Mouse (Mus musculus): Measurements from ENCODE around the gene 1700023F06Rik. TPM values are rescaled to one million over a fixed set of nuclear protein-coding genes. Genes with fewer than 3 reads are reported as not detected.

The 1700023F06Rik gene
- polyA plus RNA-seq, 1 experiment from 2014 or later: not detected

- ATAC-seq (ENCODE audit: insufficient number of reproducible peaks, low FRiP score): no peak
- Histone ChIP-seq H3K27ac (ENCODE audit: poor library complexity, severe bottlenecking) (no peak overlapping the region), H3K4me2 (no peak overlapping the region), H3K4me3 (no peak overlapping the region), H3K36me3 (no peaks in the 10 kb centered on the region), H3K27me3 (replicated peaks) (peaks cover 49% of the 10 kb centered on the region), H3K9me3 (replicated peaks) (no peaks in the 10 kb centered on the region), H3K9ac (no peak overlapping the region), H3K4me1 (replicated peaks) (peaks cover 11% of the 10 kb centered on the region)
- 73% methylated on average over 3 of the region's 3 CpGs for WGBS
Observed at GRCm38 (mm10) chr11:103181911-103182310, 26.4 kb downstream of the 1700023F06Rik start.

GRCm38 (mm10) chr11:103181349-103181748 lies 27.0 kb downstream of the 1700023F06Rik start:
- Histone ChIP-seq H3K9me3 (replicated peaks) (no peaks in the 10 kb centered on the region), H3K27me3 (replicated peaks) (peaks cover 49% of the 10 kb centered on the region), H3K36me3 (no peaks in the 10 kb centered on the region), H3K4me1 (replicated peaks) (peaks cover 15% of the 10 kb centered on the region), H3K9ac (no peak overlapping the region), H3K4me2 (no peak overlapping the region), H3K4me3 (no peak overlapping the region), H3K27ac (ENCODE audit: poor library complexity, severe bottlenecking) (no peak overlapping the region)
- 72% methylated on average over 9 of the region's 9 CpGs for WGBS
- no peak for ATAC-seq (ENCODE audit: insufficient number of reproducible peaks, low FRiP score)

GRCm38 (mm10) chr11:103180426-103180825 lies 27.9 kb downstream of the 1700023F06Rik start:
- Histone ChIP-seq H3K4me1 (replicated peaks) (peaks cover 15% of the 10 kb centered on the region), H3K9me3 (replicated peaks) (no peaks in the 10 kb centered on the region), H3K9ac (no peak overlapping the region), H3K27ac (ENCODE audit: poor library complexity, severe bottlenecking) (no peak overlapping the region), H3K4me3 (no peak overlapping the region), H3K36me3 (no peaks in the 10 kb centered on the region), H3K4me2 (no peak overlapping the region), H3K27me3 (replicated peaks) (peaks cover 45% of the 10 kb centered on the region)
- ATAC-seq (ENCODE audit: insufficient number of reproducible peaks, low FRiP score): no peak
- WGBS: 61% methylated on average over 1 of the region's 1 CpGs

GRCm38 (mm10) chr11:103178748-103179147 lies 29.6 kb downstream of the 1700023F06Rik start:
- Histone ChIP-seq H3K27me3 (replicated peaks) (peaks cover 44% of the 10 kb centered on the region), H3K4me2 (no peak overlapping the region), H3K36me3 (no peaks in the 10 kb centered on the region), H3K9ac (no peak overlapping the region), H3K4me1 (replicated peaks) (peaks cover 21% of the 10 kb centered on the region), H3K27ac (ENCODE audit: poor library complexity, severe bottlenecking) (no peak overlapping the region), H3K4me3 (no peak overlapping the region), H3K9me3 (replicated peaks) (no peaks in the 10 kb centered on the region)
- ATAC-seq (ENCODE audit: insufficient number of reproducible peaks, low FRiP score): no peak
- 82% methylated on average over 8 of the region's 8 CpGs for WGBS

- Histone ChIP-seq H3K27me3 (replicated peaks) (peaks cover 50% of the 10 kb centered on the region), H3K27ac (ENCODE audit: poor library complexity, severe bottlenecking) (no peak overlapping the region), H3K36me3 (no peaks in the 10 kb centered on the region), H3K4me2 (no peak overlapping the region), H3K9ac (no peak overlapping the region), H3K4me1 (replicated peaks) (peaks cover 21% of the 10 kb centered on the region), H3K9me3 (replicated peaks) (no peaks in the 10 kb centered on the region), H3K4me3 (no peak overlapping the region)
- 76% methylated on average over 15 of the region's 15 CpGs for WGBS
- no peak for ATAC-seq (ENCODE audit: insufficient number of reproducible peaks, low FRiP score)
Observed at GRCm38 (mm10) chr11:103177815-103178485, 30.4 kb downstream of the 1700023F06Rik start.

GRCm38 (mm10) chr11:103177216-103177615 lies 31.1 kb downstream of the 1700023F06Rik start:
- Histone ChIP-seq H3K9me3 (replicated peaks) (no peaks in the 10 kb centered on the region), H3K27ac (ENCODE audit: poor library complexity, severe bottlenecking) (no peak overlapping the region), H3K4me2 (0 out of 2 replicates have a peak overlapping the region, but pooled peaks have one; percentile 20), H3K9ac (no peak overlapping the region), H3K27me3 (replicated peaks) (peaks cover 49% of the 10 kb centered on the region), H3K4me3 (no peak overlapping the region), H3K4me1 (replicated peaks) (peaks cover 22% of the 10 kb centered on the region), H3K36me3 (no peaks in the 10 kb centered on the region)
- WGBS: 39% methylated on average over 5 of the region's 5 CpGs
- no peak for ATAC-seq (ENCODE audit: insufficient number of reproducible peaks, low FRiP score)

GRCm38 (mm10) chr11:103176510-103176909 lies 31.8 kb downstream of the 1700023F06Rik start:
- WGBS: 85% methylated on average over 1 of the region's 1 CpGs
- no peak overlapping the region for H3K9ac ChIP-seq
- no peak overlapping the region for H3K4me2 ChIP-seq
- H3K27ac ChIP-seq (ENCODE audit: poor library complexity, severe bottlenecking): no peak overlapping the region
- peaks cover 50% of the 10 kb centered on the region for H3K27me3 ChIP-seq (replicated peaks)
- no peaks in the 10 kb centered on the region for H3K36me3 ChIP-seq
- no peak overlapping the region for H3K4me3 ChIP-seq
- H3K4me1 ChIP-seq (replicated peaks): peaks cover 29% of the 10 kb centered on the region
- H3K9me3 ChIP-seq (replicated peaks): no peaks in the 10 kb centered on the region
- no peak for ATAC-seq (ENCODE audit: insufficient number of reproducible peaks, low FRiP score)

GRCm38 (mm10) chr11:103175688-103176442 lies 32.5 kb downstream of the 1700023F06Rik start:
- Histone ChIP-seq H3K4me1 (replicated peaks) (peaks cover 34% of the 10 kb centered on the region), H3K9me3 (replicated peaks) (no peaks in the 10 kb centered on the region), H3K27ac (ENCODE audit: poor library complexity, severe bottlenecking) (no peak overlapping the region), H3K27me3 (replicated peaks) (peaks cover 57% of the 10 kb centered on the region), H3K4me3 (no peak overlapping the region), H3K4me2 (no peak overlapping the region), H3K36me3 (no peaks in the 10 kb centered on the region), H3K9ac (no peak overlapping the region)
- ATAC-seq (ENCODE audit: insufficient number of reproducible peaks, low FRiP score): no peak
- WGBS: 71% methylated on average over 14 of the region's 14 CpGs

GRCm38 (mm10) chr11:103174891-103175391 lies 33.4 kb downstream of the 1700023F06Rik start:
- Histone ChIP-seq H3K27ac (ENCODE audit: poor library complexity, severe bottlenecking) (no peak overlapping the region), H3K36me3 (no peaks in the 10 kb centered on the region), H3K9ac (no peak overlapping the region), H3K4me1 (replicated peaks) (peaks cover 38% of the 10 kb centered on the region), H3K9me3 (replicated peaks) (no peaks in the 10 kb centered on the region), H3K27me3 (replicated peaks) (peaks cover 58% of the 10 kb centered on the region), H3K4me2 (no peak overlapping the region), H3K4me3 (no peak overlapping the region)
- 50% methylated on average over 8 of the region's 8 CpGs for WGBS
- ATAC-seq (ENCODE audit: insufficient number of reproducible peaks, low FRiP score): no peak

- no peaks in the 10 kb centered on the region for H3K9me3 ChIP-seq (replicated peaks)
- H3K27me3 ChIP-seq (replicated peaks): peaks cover 60% of the 10 kb centered on the region
- H3K4me3 ChIP-seq: no peak overlapping the region
- no peak for ATAC-seq (ENCODE audit: insufficient number of reproducible peaks, low FRiP score)
- H3K4me1 ChIP-seq (replicated peaks): peaks cover 38% of the 10 kb centered on the region
- H3K36me3 ChIP-seq: no peaks in the 10 kb centered on the region
- no peak overlapping the region for H3K9ac ChIP-seq
- 77% methylated on average over 5 of the region's 5 CpGs for WGBS
- no peak overlapping the region for H3K4me2 ChIP-seq
- H3K27ac ChIP-seq (ENCODE audit: poor library complexity, severe bottlenecking): no peak overlapping the region
Observed at GRCm38 (mm10) chr11:103174411-103174832, 33.9 kb downstream of the 1700023F06Rik start.

- Histone ChIP-seq H3K4me2 (no peak overlapping the region), H3K27me3 (replicated peaks) (peaks cover 61% of the 10 kb centered on the region), H3K4me3 (no peak overlapping the region), H3K4me1 (replicated peaks) (peaks cover 38% of the 10 kb centered on the region), H3K36me3 (no peaks in the 10 kb centered on the region), H3K9me3 (replicated peaks) (no peaks in the 10 kb centered on the region), H3K27ac (ENCODE audit: poor library complexity, severe bottlenecking) (no peak overlapping the region), H3K9ac (no peak overlapping the region)
- 89% methylated on average over 11 of the region's 11 CpGs for WGBS
- ATAC-seq (ENCODE audit: insufficient number of reproducible peaks, low FRiP score): no peak
Observed at GRCm38 (mm10) chr11:103173771-103174344, 34.5 kb downstream of the 1700023F06Rik start.
